Mouse (Mus musculus) embryo, embryonic 9.5 days (tissue): Measurements from ENCODE around the gene Acox1.
A peak's percentile ranks its signal among the peaks of the same experiment; 100 is the strongest.

ENCODE experiments used
- DNase-seq: peaks from one replicate; pipeline ENCODE4 v3.0.0-alpha.2; 2017; ENCODE audit errors: extremely low spot score

Gene Acox1

DNA sequence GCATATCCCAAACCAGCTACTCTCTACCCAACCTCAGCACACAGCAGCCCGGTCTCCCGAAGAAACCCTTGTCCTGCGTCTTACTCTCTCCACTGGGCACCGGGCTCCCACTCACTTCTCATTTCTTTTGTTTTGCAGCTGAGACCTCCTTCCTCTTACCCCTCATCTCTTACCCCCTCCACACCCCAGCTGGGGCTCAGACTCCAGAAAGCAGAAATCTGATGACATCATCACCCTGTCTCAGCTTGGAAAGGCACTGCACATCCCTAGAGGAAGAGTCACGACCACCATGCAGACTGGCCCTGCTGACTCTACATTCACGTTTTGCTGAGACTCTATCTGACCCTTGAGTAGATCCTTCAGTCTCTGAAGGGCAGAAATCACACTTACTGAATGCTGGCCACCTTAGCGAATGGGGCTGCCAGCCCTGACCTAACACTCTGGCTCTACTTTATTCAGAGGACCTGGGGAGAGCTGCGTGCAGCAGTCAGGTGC is 68.8 kb downstream of the Acox1 start:
- no peak for DNase-seq

DNA sequence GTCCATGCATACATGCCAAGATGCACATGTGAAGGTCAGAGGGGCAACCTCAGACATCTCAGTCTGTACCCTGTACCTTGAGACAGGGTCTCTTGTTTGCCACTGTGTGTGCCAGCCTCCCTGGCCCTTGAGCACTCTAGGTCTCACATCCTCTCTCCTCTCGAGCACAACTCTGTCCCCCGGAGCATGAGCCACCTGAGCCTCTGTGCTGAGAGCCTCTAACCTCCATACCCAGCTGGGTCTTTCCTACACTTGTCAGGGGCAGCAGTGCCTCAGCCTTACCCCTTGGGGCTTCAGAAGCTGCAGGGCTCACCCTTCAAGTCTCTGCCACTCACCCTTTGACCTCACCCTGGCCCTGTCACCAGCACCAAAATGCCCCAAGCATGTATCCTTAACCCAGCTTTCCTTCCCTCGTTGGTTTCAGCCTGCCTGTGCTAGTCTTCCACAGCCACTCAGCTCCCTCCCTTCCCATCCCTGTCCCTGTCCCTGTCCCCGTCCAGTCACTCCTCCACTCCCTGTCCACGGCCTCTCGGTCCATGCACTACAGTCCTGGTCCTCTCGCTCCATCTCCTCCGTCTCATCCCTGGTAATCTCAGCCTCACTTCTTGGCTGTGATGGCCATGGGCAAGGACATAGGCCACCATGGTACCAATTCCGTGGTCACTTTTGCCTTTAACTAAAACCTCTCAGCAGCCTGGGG is 69.6 kb downstream of the Acox1 start:
- no peak for DNase-seq

DNA sequence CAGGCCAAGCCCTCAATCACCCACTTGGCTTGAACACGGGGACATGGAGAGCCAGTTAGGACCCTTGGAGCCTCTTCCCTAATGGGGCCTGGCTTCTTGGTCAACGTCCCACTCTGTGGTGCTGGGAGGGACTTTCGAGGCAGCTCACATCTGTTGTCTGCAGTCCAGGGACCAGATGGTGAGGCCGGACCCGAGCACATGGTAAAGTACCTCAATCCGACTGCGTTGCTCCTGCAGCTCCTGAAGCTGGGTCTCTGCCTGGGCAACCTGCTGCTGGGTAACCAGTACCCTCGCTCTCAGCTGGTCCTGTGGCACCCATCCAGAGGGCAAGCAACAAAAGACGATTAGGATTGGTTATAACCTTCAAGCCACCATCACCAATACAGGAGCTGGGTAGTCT is 70.9 kb downstream of the Acox1 start:
- DNase-seq = no peak

DNA sequence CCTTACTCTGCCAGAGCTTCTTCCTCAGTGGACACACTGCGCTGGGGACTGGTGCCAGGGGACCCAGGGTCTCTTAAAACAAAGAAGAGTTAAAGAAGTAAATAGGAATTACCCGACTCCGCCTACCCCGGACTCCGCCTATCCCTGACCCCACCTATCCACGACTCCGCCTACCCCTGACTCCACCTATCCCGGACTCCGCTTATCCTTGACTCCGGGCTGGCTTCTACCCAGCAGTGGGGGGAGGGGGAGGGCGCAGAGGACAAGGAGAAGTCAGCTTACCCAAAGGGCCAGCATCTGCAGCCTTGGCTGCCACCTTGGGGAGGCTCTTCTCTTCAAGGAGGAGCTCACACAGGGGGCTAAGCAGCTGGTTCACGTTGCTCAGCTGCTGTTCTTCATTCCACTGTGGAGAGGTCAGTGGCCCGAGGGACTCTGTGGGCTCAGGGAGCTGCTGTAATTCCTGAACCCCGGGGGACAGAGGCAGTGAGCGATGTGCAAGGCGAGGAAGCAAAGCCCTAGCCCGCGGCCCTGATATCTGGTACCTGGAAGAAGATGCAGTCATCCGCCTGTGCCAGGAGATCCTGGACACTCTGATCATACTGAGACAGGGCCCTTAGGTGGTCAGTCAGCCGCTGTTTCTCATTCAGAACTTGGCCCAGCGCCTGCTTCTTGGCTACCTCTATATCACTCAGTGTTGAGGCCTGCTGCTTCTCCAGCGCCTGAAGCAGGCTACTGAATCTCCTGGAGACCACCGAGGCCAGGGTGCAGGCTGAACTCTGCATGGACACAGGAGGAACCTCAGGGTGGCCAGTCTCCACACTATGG is 71.5 kb downstream of the Acox1 start, which contains the start of gene Trim47:
Gene Trim47, minus strand, starts transcription at position 55 of the 825 bp plus-strand sequence.
- DNase-seq = peak; percentile 80

DNA sequence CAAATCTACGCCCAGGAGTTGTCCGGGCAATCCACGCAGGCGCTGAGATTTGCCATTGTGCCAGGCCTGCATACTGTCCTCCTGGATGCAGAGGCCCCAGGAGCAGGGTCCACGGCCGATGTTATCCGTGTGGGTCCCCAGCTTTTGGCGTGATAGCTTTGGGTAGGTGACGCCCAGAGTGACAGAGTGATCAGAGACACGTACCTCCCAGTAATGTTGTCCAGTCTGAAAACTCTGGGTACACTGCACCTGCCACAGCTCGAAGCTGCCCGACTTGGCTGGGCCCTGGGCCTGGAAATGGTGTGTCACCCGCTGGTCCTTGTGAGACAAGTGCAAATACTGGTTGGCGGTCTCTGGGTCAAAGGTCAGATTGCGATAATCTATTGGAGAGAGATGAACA is 72.6 kb downstream of the Acox1 start:
- DNase-seq = no peak
